Mouse (Mus musculus): ENCODE results near the gene Ppm1m.

Gene Ppm1m

GRCm38 (mm10) chr9:106199535-106200272, at the start of gene Ppm1m:
Gene Ppm1m, minus strand, starts transcription at chr9:106199746.
- no peak for DNase-seq

- peak; percentile 78 for DNase-seq
Observed at GRCm38 (mm10) chr9:106242813-106243488, 43.4 kb upstream of the Ppm1m start.

GRCm38 (mm10) chr9:106241541-106242164, 42.1 kb upstream of the Ppm1m start:
- DNase-seq = no peak

- no peak for DNase-seq
Observed at GRCm38 (mm10) chr9:106237878-106238277, 38.3 kb upstream of the Ppm1m start.

GRCm38 (mm10) chr9:106237401-106237800, 37.9 kb upstream of the Ppm1m start:
- no peak for DNase-seq

GRCm38 (mm10) chr9:106236818-106237211, 37.3 kb upstream of the Ppm1m start:
- DNase-seq = peak; percentile 72

- peak; percentile 60 for DNase-seq
Observed at GRCm38 (mm10) chr9:106236156-106236817, 36.7 kb upstream of the Ppm1m start.

GRCm38 (mm10) chr9:106235194-106235830, 35.8 kb upstream of the Ppm1m start:
- no peak for DNase-seq

- no peak for DNase-seq
Observed at GRCm38 (mm10) chr9:106233953-106234352, 34.4 kb upstream of the Ppm1m start.

- no peak for DNase-seq
Observed at GRCm38 (mm10) chr9:106232956-106233355, 33.4 kb upstream of the Ppm1m start.

GRCm38 (mm10) chr9:106231816-106232215, 32.3 kb upstream of the Ppm1m start:
- DNase-seq = no peak

GRCm38 (mm10) chr9:106231220-106231619, 31.7 kb upstream of the Ppm1m start:
- peak; percentile 51 for DNase-seq

GRCm38 (mm10) chr9:106230734-106231106, 31.2 kb upstream of the Ppm1m start:
- DNase-seq = no peak

GRCm38 (mm10) chr9:106230051-106230733, 30.6 kb upstream of the Ppm1m start:
- no peak for DNase-seq

GRCm38 (mm10) chr9:106227790-106228429, 28.4 kb upstream of the Ppm1m start:
- no peak for DNase-seq

GRCm38 (mm10) chr9:106226151-106226682, 26.7 kb upstream of the Ppm1m start:
- peak; percentile 72 for DNase-seq

- no peak for DNase-seq
Observed at GRCm38 (mm10) chr9:106225469-106226150, 26.1 kb upstream of the Ppm1m start.

- no peak for DNase-seq
Observed at GRCm38 (mm10) chr9:106222994-106223393, 23.4 kb upstream of the Ppm1m start.

GRCm38 (mm10) chr9:106222261-106222851, 22.8 kb upstream of the Ppm1m start, which contains the start of gene Tlr9:
Gene Tlr9, plus strand, starts transcription at chr9:106222598.
- DNase-seq = no peak

GRCm38 (mm10) chr9:106220894-106221523, 21.5 kb upstream of the Ppm1m start:
- DNase-seq = no peak

Data from lung, postnatal 10 days (tissue).